14 mouse cellular contexts compared by ENCODE assay signal in the genomic region with DNA sequence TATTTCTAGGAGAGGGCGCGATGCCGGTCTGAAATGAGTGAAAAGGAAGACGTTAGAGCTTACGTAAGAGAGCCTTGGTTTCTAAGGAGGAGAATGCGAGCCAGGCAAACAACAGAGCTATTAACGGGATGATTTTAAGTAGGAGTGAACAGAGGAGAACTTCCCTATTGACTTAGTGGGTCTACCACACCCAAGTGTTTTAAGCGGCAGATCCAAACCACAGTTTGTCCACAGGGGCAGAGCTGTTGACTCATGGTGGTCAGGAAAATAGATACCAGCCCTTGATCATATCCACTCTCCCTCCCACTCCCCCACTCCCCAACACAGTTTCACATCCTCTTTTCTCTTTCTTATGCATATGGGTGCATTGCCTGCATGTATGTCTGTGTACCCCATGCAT. TPM values are rescaled to one million over a fixed set of nuclear protein-coding genes. Genes with fewer than 3 reads are reported as not detected.
DNase-seq lines count a peak whose midpoint lies in the region; ATAC-seq and TF ChIP-seq lines count a peak whose summit lies in the region.
"Had no signal": no experiment of that assay in that cellular context is flagged by ENCODE, and none has a peak within 500 bp of the region (broad histone marks: within the 10 kb centered on the region; RNA-seq: fewer than 3 reads in every experiment).

No protein-coding gene starts in this region.

- H3K9ac ChIP-seq in liver, embryonic 14.5 days (replicated peaks), result no peak overlapping the region
- H3K9ac ChIP-seq in midbrain, embryonic 13.5 days (replicated peaks), result no peak overlapping the region
- H3K9ac ChIP-seq: embryonic facial prominence, embryonic 12.5 days; forebrain, embryonic 15.5 days; limb, embryonic 13.5 days had no signal

- H3K4me2 ChIP-seq in liver, embryonic 14.5 days (ENCODE audit: low read depth), result no peak overlapping the region
- H3K4me2 ChIP-seq in midbrain, embryonic 13.5 days (replicated peaks), result no peak overlapping the region
- H3K4me2 ChIP-seq: embryonic facial prominence, embryonic 12.5 days; limb, embryonic 13.5 days had no signal

- H3K27me3 ChIP-seq in heart, embryonic 10.5 days (ENCODE audit: insufficient read depth, poor library complexity, severe bottlenecking), result no peaks in the 10 kb centered on the region
- 0 out of 2 replicates have a peak, but pooled peaks cover 3% of the 10 kb centered on the region for H3K27me3 ChIP-seq in G1E (ENCODE audit: insufficient read depth, low read length)
- no peaks in the 10 kb centered on the region for H3K27me3 ChIP-seq in liver, embryonic 14.5 days (ENCODE audit: control insufficient read depth, insufficient read depth, low read length)
- no peaks in the 10 kb centered on the region for H3K27me3 ChIP-seq in midbrain, embryonic 13.5 days
- H3K27me3 ChIP-seq: embryonic facial prominence, embryonic 12.5 days; forebrain, embryonic 15.5 days; limb, embryonic 13.5 days had no signal

- H3K4me1 ChIP-seq in heart, embryonic 10.5 days, result no peaks in the 10 kb centered on the region
- peaks cover 5% of the 10 kb centered on the region; the same call in 1 of the 2 replicates for H3K4me1 ChIP-seq in G1E (ENCODE audit: insufficient read depth, low read depth, low read length)
- H3K4me1 ChIP-seq in liver, embryonic 14.5 days (replicated peaks; ENCODE audit: control insufficient read depth in 2 of 2, insufficient read depth in 2 of 2, low read length in 1 of 2), result peaks cover 0 to 7% of the 10 kb centered on the region in 2 experiments; a peak in 2 of 4 replicates
- peaks cover 11% of the 10 kb centered on the region for H3K4me1 ChIP-seq in midbrain, embryonic 13.5 days (replicated peaks)
- H3K4me1 ChIP-seq: embryonic facial prominence, embryonic 12.5 days; limb, embryonic 13.5 days had no signal

- H3K9me3 ChIP-seq in heart, embryonic 10.5 days, result no peaks in the 10 kb centered on the region
- no peaks in the 10 kb centered on the region; the same call in 1 of the 2 replicates for H3K9me3 ChIP-seq in G1E (replicated peaks)
- no peaks in the 10 kb centered on the region for H3K9me3 ChIP-seq in liver, embryonic 14.5 days (ENCODE audit: control insufficient read depth, low read length)
- no peaks in the 10 kb centered on the region for H3K9me3 ChIP-seq in midbrain, embryonic 13.5 days
- H3K9me3 ChIP-seq: embryonic facial prominence, embryonic 12.5 days; forebrain, embryonic 15.5 days; hindbrain, embryonic 10.5 days; limb, embryonic 13.5 days had no signal

- ATAC-seq in G1E (ENCODE audit: extremely low read depth, insufficient number of reproducible peaks, low FRiP score, poor library complexity, severe bottlenecking), result peak; percentile 59
- ATAC-seq in liver, embryonic 14.5 days (ENCODE audit: insufficient read depth), result no peak
- no peak for ATAC-seq in midbrain, embryonic 13.5 days

- H3K27ac ChIP-seq in heart, embryonic 10.5 days, result no peak overlapping the region
- H3K27ac ChIP-seq in liver, embryonic 14.5 days, result no peak overlapping the region
- H3K27ac ChIP-seq in midbrain, embryonic 13.5 days, result no peak overlapping the region
- H3K27ac ChIP-seq: embryonic facial prominence, embryonic 12.5 days; hindbrain, embryonic 10.5 days; limb, embryonic 13.5 days had no signal

- no peak for TF ChIP-seq EP300 in liver, embryonic 14.5 days (IDR thresholded peaks at IDR 0.05; ENCODE audit: low read depth)

- no peaks in the 10 kb centered on the region for H3K36me3 ChIP-seq in heart, embryonic 10.5 days
- no peaks in the 10 kb centered on the region for H3K36me3 ChIP-seq in G1E (replicated peaks)
- no peaks in the 10 kb centered on the region for H3K36me3 ChIP-seq in liver, embryonic 14.5 days (replicated peaks; ENCODE audit: control insufficient read depth, insufficient read depth, low read depth)
- no peaks in the 10 kb centered on the region for H3K36me3 ChIP-seq in midbrain, embryonic 13.5 days
- H3K36me3 ChIP-seq: embryonic facial prominence, embryonic 12.5 days; forebrain, embryonic 15.5 days; hindbrain, embryonic 10.5 days; limb, embryonic 13.5 days had no signal

- 73% methylated on average over 8 of the region's 8 CpGs for WGBS in heart, embryonic 10.5 days
- WGBS in liver, embryonic 14.5 days (ENCODE audit: insufficient replicate concordance), result 10% methylated on average over 8 of the region's 8 CpGs
- WGBS in midbrain, embryonic 13.5 days, result 76% methylated on average over 8 of the region's 8 CpGs

- no peak for TF ChIP-seq CTCF in G1E (IDR thresholded peaks at IDR 0.05; ENCODE audit: low read depth, low read length)
- no peak for TF ChIP-seq CTCF in liver, embryonic 14.5 days (IDR thresholded peaks at IDR 0.05; ENCODE audit: low read depth)

- DNase-seq in heart, adult 8-10 months (ENCODE audit: low spot score), result peak; percentile 18
- DNase-seq in heart, embryonic 10.5 days (ENCODE audit: low spot score), result no peak
- DNase-seq in G1E (ENCODE audit: low spot score), result no peak
- peak in 2 of 3 experiments; percentile 9 to 40 for DNase-seq in liver, embryonic 14.5 days (ENCODE audit: low read depth in 3 of 3, low spot score in 3 of 3)
- peak; percentile 23 to 68 for DNase-seq in natural killer cell, adult 2 months (ENCODE audit: low spot score in 2 of 2)
- DNase-seq in thymus, postnatal 4 days, result no peak
- DNase-seq in layer of hippocampus, postnatal 25 days (ENCODE audit: extremely low spot score in 1 of 2, low spot score in 1 of 2), result no peak
- DNase-seq: cerebellum, adult 9-10 months; kidney, adult 18-20 months had no signal

- no peak overlapping the region for H3K4me3 ChIP-seq in heart, embryonic 10.5 days
- H3K4me3 ChIP-seq in G1E (ENCODE audit: low read depth, low read length), result no peak overlapping the region
- H3K4me3 ChIP-seq in liver, embryonic 14.5 days (ENCODE audit: insufficient read depth in 1 of 2, low read depth in 2 of 2, low read length in 2 of 2), result no peak overlapping the region
- H3K4me3 ChIP-seq in midbrain, embryonic 13.5 days (replicated peaks), result no peak overlapping the region
- H3K4me3 ChIP-seq: embryonic facial prominence, embryonic 12.5 days; forebrain, embryonic 15.5 days; hindbrain, embryonic 10.5 days; limb, embryonic 13.5 days had no signal

RNA-seq across cellular contexts. Expression of a gene that starts 33.9 kb away (rescaled TPM):
- total RNA-seq in heart, adult 8-10 months (2022), result 1 to 10 TPM; 4.7 to 7.3 (median 6.7) TPM
- polyA plus RNA-seq in heart, embryonic 10.5 days (2016; fragmentation: Nextera tagmentation; extraction: Ambion mirVana), result 13.3 and 16.4 TPM in 2 replicates
- 1.4 and 1.8 TPM in 2 replicates for total RNA-seq in G1E (2014; fragmentation: Nextera tagmentation)
- total RNA-seq in G1E (2017), result 4.9 and 5.3 TPM in 2 replicates
- polyA plus RNA-seq in G1E (2012), result 2.9 and 3.0 TPM in 2 replicates
- 1.0 and 1.6 TPM in 2 replicates for polyA plus RNA-seq in liver, embryonic 14.5 days (2012; rRNA removed)
- polyA plus RNA-seq in liver, embryonic 14.5 days (2014; fragmentation: Nextera tagmentation; extraction: Ambion mirVana), result 4.2 and 6.0 TPM in 2 replicates
- total RNA-seq in layer of hippocampus, postnatal 25 days (2021), result 100 to 1,000 TPM in 1 of 2 experiments, 10 to 100 TPM in 1; 93.4 to 114 TPM
- 26.5 and 30.4 TPM in 2 replicates for polyA plus RNA-seq in midbrain, embryonic 13.5 days (2015; fragmentation: Nextera tagmentation; extraction: Ambion mirVana)

RNA-seq across cellular contexts. Expression of a gene that starts 43.1 kb away (rescaled TPM):
- 100 to 1,000 TPM; 552 to 637 (median 573) TPM for total RNA-seq in heart, adult 8-10 months (2022)
- 1,054 and 1,279 TPM in 2 replicates for polyA plus RNA-seq in heart, embryonic 10.5 days (2016; fragmentation: Nextera tagmentation; extraction: Ambion mirVana)
- total RNA-seq in G1E (2014; fragmentation: Nextera tagmentation) (376 and 389 TPM in 2 replicates), G1E (2017) (652 and 747 TPM in 2 replicates)
- 609 and 629 TPM in 2 replicates for polyA plus RNA-seq in G1E (2012)
- 623 and 753 TPM in 2 replicates for polyA plus RNA-seq in liver, embryonic 14.5 days (2012; rRNA removed)
- polyA plus RNA-seq in liver, embryonic 14.5 days (2014; fragmentation: Nextera tagmentation; extraction: Ambion mirVana), result 1,393 and 1,455 TPM in 2 replicates
- total RNA-seq in layer of hippocampus, postnatal 25 days (2021), result 100 to 1,000 TPM; 357 to 406 TPM
- polyA plus RNA-seq in midbrain, embryonic 13.5 days (2015; fragmentation: Nextera tagmentation; extraction: Ambion mirVana), result 826 and 844 TPM in 2 replicates

Comparison
In these comparisons a context has a peak if more than half of its experiments do, and no peak if none do; other contexts are left out.
1. DNase-seq: peak in heart, adult 8-10 months (single experiment), liver, embryonic 14.5 days (2 of 3) and natural killer cell, adult 2 months (2 of 2); none in heart, embryonic 10.5 days (single experiment), G1E (single experiment), thymus, postnatal 4 days (single experiment) and layer of hippocampus, postnatal 25 days (0 of 2).